Mouse (Mus musculus) ES-E14 (cell line): ENCODE results near the gene Hoxa3. TPM values are rescaled to one million over a fixed set of nuclear protein-coding genes. Genes with fewer than 3 reads are reported as not detected.

ENCODE experiments used
- DNase-seq: peaks from one replicate; pipeline ENCODE4 v3.0.0-alpha.2; 2013; ENCODE audit warnings: low read depth, low spot score
- H3K27ac ChIP-seq: 2 replicates; pipeline ENCODE4 v1.5.1; 2012; ENCODE audit warnings: low read depth, mild to moderate bottlenecking, low read length, moderate library complexity, mixed read lengths; ENCODE audit not compliant: poor library complexity, insufficient read depth, severe bottlenecking
- H3K36me3 ChIP-seq: 2 replicates; pipeline ENCODE4 v1.6.1; 2012; ENCODE audit warnings: mild to moderate bottlenecking, low read length, moderate library complexity, mixed read lengths; ENCODE audit not compliant: control insufficient read depth, poor library complexity, insufficient read depth, severe bottlenecking
- H3K4me1 ChIP-seq, 2 experiments: fragments of 150-350 bp in 1 of 2; sonication (generic) in 1 of 2; 2 replicates each; pipeline ENCODE4 v1.6.1; 2012; ENCODE audit warnings: low read length in 2 of 2, mild to moderate bottlenecking in 1 of 2, mixed read lengths in 1 of 2; ENCODE audit not compliant: control insufficient read depth in 2 of 2, insufficient read depth in 2 of 2, poor library complexity in 1 of 2
- H3K4me3 ChIP-seq, 2 experiments: fragments of 150-350 bp in 1 of 2; sonication (generic) in 1 of 2; 2 replicates each; pipeline ENCODE4 v1.5.1; 2012; ENCODE audit warnings: low read length in 2 of 2, low read depth in 1 of 2, mild to moderate bottlenecking in 1 of 2, mixed read lengths in 1 of 2; ENCODE audit not compliant: insufficient read depth in 1 of 2, poor library complexity in 1 of 2, severe bottlenecking in 1 of 2
- H3K9ac ChIP-seq: 2 replicates; pipeline ENCODE4 v1.6.1; 2012; ENCODE audit warnings: low read depth, mild to moderate bottlenecking, low read length, mixed read lengths; ENCODE audit not compliant: poor library complexity, insufficient read depth, severe bottlenecking
- H3K9me3 ChIP-seq: fragments of 150-350 bp; sonication (generic); 2 replicates; pipeline ENCODE4 v1.6.1; 2012; ENCODE audit warnings: low read depth, mild to moderate bottlenecking, low read length; ENCODE audit not compliant: control insufficient read depth, insufficient read depth
- CHD2 ChIP-seq: IDR thresholded peaks from 2 replicates; pipeline ENCODE4 v1.6.1; 2014; ENCODE audit warnings: mild to moderate bottlenecking, low read depth, low read length, inconsistent platforms
- HCFC1 ChIP-seq: IDR thresholded peaks from 2 replicates; pipeline ENCODE4 v1.6.1; 2012; ENCODE audit warnings: low read length, inconsistent platforms, borderline replicate concordance; ENCODE audit not compliant: insufficient read depth
- MAFK ChIP-seq: IDR thresholded peaks from 2 replicates; pipeline ENCODE4 v1.6.1; 2014; ENCODE audit warnings: mild to moderate bottlenecking, low read depth, low read length, inconsistent platforms; ENCODE audit not compliant: insufficient read depth
- ZC3H11A ChIP-seq: IDR thresholded peaks from 2 replicates; pipeline ENCODE4 v1.6.1; 2012; ENCODE audit warnings: low read depth, mild to moderate bottlenecking, inconsistent platforms, low read length, borderline replicate concordance
- ZNF384 ChIP-seq: IDR thresholded peaks from 2 replicates; pipeline ENCODE4 v1.6.1; 2012; ENCODE audit warnings: low read depth, low read length, inconsistent platforms
- in situ Hi-C, 2 experiments: fragments of 600-800 bp; cut with MboI; formaldehyde crosslinking; loops; one replicate each; pipeline ENCODE4 v1.15.1; 2025; ENCODE audit warnings: low sequenced_read_pairs in 2 of 2, inconsistent platforms in 1 of 2; ENCODE audit not compliant: unreplicated experiment in 2 of 2
- total RNA-seq: library from RNA; depleted of rRNA; stranded (reverse); fragments of 300-350 nt; gene quantifications from 2 replicates; pipeline ENCODE4 v1.2.3, GENCODE M21; 2012

Hoxa3 gene
- total RNA-seq, 1 experiment = 0.27 TPM

- peaks cover 0 to 2% of the 10 kb centered on the region in 2 experiments; a peak in 2 of 4 replicates for H3K4me1 ChIP-seq
- H3K9me3 ChIP-seq = no peaks in the 10 kb centered on the region
- no peak overlapping the region for H3K9ac ChIP-seq
- in situ Hi-C loops = no loop called here
- no peaks in the 10 kb centered on the region for H3K36me3 ChIP-seq
- TF ChIP-seq MAFK = no peak
- no peak for TF ChIP-seq ZC3H11A
- H3K4me3 ChIP-seq = no peak overlapping the region
- no peak overlapping the region for H3K27ac ChIP-seq
- DNase-seq = no peak
Measured at GRCm38 (mm10) chr6:52180213-52180710, 32.9 kb downstream of the Hoxa3 start.

GRCm38 (mm10) chr6:52179690-52180089 is 33.4 kb downstream of the Hoxa3 start:
- Histone ChIP-seq H3K27ac (no peak overlapping the region), H3K36me3 (no peaks in the 10 kb centered on the region), H3K9ac (no peak overlapping the region), H3K9me3 (no peaks in the 10 kb centered on the region), H3K4me1 (peaks cover 0 to 2% of the 10 kb centered on the region in 2 experiments; a peak in 2 of 4 replicates), H3K4me3 (no peak overlapping the region)
- TF ChIP-seq HCFC1 (no peak), ZC3H11A (no peak), MAFK (no peak), CHD2 (no peak), ZNF384 (no peak)
- in situ Hi-C loops = loop anchor here in 1 of 2 experiments (10.0 kb wide), 1 partner anchor 135 kb away; the partner anchor contains the start of gene Evx1
- DNase-seq = no peak

- no peak overlapping the region for H3K27ac ChIP-seq
- no peak overlapping the region for H3K4me3 ChIP-seq
Measured at GRCm38 (mm10) chr6:52178918-52179665, 34.0 kb downstream of the Hoxa3 start.

GRCm38 (mm10) chr6:52177806-52178205 is 35.3 kb downstream of the Hoxa3 start:
- Histone ChIP-seq H3K4me1 (peaks cover 0 to 2% of the 10 kb centered on the region in 2 experiments; a peak in 2 of 4 replicates), H3K27ac (no peak overlapping the region), H3K36me3 (no peaks in the 10 kb centered on the region), H3K9ac (no peak overlapping the region), H3K4me3 (no peak overlapping the region), H3K9me3 (no peaks in the 10 kb centered on the region)
- no peak for TF ChIP-seq HCFC1
- TF ChIP-seq ZNF384 = no peak
- TF ChIP-seq MAFK = no peak
- no peak for TF ChIP-seq CHD2
- no peak for TF ChIP-seq ZC3H11A
- no peak for DNase-seq
- in situ Hi-C loops = loop anchor here in 1 of 2 experiments (10.0 kb wide), 1 partner anchor 137 kb away; the partner anchor contains the start of gene Evx1

More at GRCm38 (mm10) chr6:52178918-52179665, 34.0 kb downstream of the Hoxa3 start:
- H3K9ac ChIP-seq = no peak overlapping the region
- in situ Hi-C loops = loop anchor here in 1 of 2 experiments (10.0 kb wide), 1 partner anchor 136 kb away; the partner anchor contains the start of gene Evx1
- no peak for TF ChIP-seq ZC3H11A
- no peak for TF ChIP-seq HCFC1
- no peaks in the 10 kb centered on the region for H3K9me3 ChIP-seq
- H3K4me1 ChIP-seq = peaks cover 0 to 2% of the 10 kb centered on the region in 2 experiments; a peak in 2 of 4 replicates
- no peak for DNase-seq
- H3K36me3 ChIP-seq = no peaks in the 10 kb centered on the region
